Mouse (Mus musculus): ENCODE measurements at regions not wholly inside any gene's neighbourhood (a gene's known extent, or its start where the extent isn't known, plus 50 kb on each side); places are given as distances from the start of the nearest gene placed in this dataset.
A peak's percentile ranks its signal among the peaks of the same experiment; 100 is the strongest.

- no peaks in the 10 kb centered on the region for H3K9me3 ChIP-seq (replicated peaks)
- DNase-seq (ENCODE audit: low spot score): no peak
- H3K4me3 ChIP-seq: no peak overlapping the region
- peaks cover 14% of the 10 kb centered on the region for H3K4me1 ChIP-seq
- H3K36me3 ChIP-seq: no peaks in the 10 kb centered on the region
- H3K27me3 ChIP-seq (ENCODE audit: low read depth, poor library complexity, severe bottlenecking): no peaks in the 10 kb centered on the region
- no peak overlapping the region for H3K27ac ChIP-seq
- WGBS: 95% methylated on average over 3 of the region's 3 CpGs
Observed at GRCm38 (mm10) chr14:28626951-28627350, 122.4 kb downstream of the Wnt5a start.

GRCm38 (mm10) chr14:28635175-28635574 is 130.6 kb downstream of the Wnt5a start:
- no peak overlapping the region for H3K4me3 ChIP-seq
- H3K36me3 ChIP-seq: no peaks in the 10 kb centered on the region
- no peaks in the 10 kb centered on the region for H3K27me3 ChIP-seq (ENCODE audit: low read depth, poor library complexity, severe bottlenecking)
- DNase-seq (ENCODE audit: low spot score): no peak
- no peaks in the 10 kb centered on the region for H3K9me3 ChIP-seq (replicated peaks)
- H3K4me1 ChIP-seq: 0 out of 2 replicates have a peak, but pooled peaks cover 5% of the 10 kb centered on the region
- no peak overlapping the region for H3K27ac ChIP-seq

DNA sequence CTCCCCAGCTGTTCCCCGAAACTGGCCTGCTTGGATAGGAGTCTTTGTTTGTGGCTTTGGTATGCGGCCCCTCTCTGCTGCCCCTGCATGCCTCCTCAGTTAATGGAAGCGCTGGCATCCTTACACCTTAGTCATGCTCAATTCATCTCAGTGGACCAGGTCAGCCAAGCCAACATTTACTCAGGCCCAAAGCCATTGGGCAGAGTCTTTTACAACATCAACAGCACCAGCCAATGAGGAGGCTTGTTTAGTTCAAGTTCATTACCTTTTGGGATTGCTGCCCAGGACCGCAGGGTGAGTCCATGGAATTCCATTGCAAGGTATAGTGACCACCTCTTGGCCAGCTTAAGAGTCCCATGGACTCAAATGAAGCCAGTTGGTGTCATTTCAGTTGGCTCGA is 134.5 kb downstream of the Wnt5a start:
- no peak overlapping the region for H3K4me3 ChIP-seq
- H3K4me1 ChIP-seq: no peaks in the 10 kb centered on the region
- 82% methylated on average over 5 of the region's 5 CpGs for WGBS
- H3K27ac ChIP-seq: no peak overlapping the region
- H3K9me3 ChIP-seq (replicated peaks): no peaks in the 10 kb centered on the region
- no peaks in the 10 kb centered on the region for H3K27me3 ChIP-seq (ENCODE audit: low read depth, poor library complexity, severe bottlenecking)
- H3K36me3 ChIP-seq: no peaks in the 10 kb centered on the region
- DNase-seq (ENCODE audit: low spot score): no peak

DNA sequence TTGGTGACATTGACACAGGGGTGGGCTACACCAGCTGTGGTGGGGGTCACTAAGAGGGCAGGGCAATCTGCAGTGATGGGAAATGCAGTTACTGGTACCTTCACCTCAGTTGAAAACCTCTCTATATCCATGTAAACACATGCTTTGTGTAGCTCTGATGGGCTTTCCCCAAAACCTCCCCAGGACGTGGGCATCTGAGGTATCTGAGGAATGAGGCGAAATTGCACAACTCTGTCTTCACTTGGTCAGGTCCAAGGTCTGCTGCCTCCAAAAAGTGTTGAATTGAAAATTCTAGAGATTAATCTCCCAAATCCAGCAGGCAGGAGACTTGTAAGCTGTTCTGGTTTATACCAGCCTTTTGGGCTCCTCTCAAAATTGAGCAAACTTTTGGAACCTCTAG is 141.3 kb downstream of the Wnt5a start:
- H3K27ac ChIP-seq: no peak overlapping the region
- no peak for DNase-seq (ENCODE audit: low spot score)
- WGBS: 83% methylated on average over 2 of the region's 2 CpGs
- no peak overlapping the region for H3K4me3 ChIP-seq
- no peaks in the 10 kb centered on the region for H3K4me1 ChIP-seq
- no peaks in the 10 kb centered on the region for H3K9me3 ChIP-seq (replicated peaks)
- no peaks in the 10 kb centered on the region for H3K36me3 ChIP-seq
- H3K27me3 ChIP-seq (ENCODE audit: low read depth, poor library complexity, severe bottlenecking): no peaks in the 10 kb centered on the region

DNA sequence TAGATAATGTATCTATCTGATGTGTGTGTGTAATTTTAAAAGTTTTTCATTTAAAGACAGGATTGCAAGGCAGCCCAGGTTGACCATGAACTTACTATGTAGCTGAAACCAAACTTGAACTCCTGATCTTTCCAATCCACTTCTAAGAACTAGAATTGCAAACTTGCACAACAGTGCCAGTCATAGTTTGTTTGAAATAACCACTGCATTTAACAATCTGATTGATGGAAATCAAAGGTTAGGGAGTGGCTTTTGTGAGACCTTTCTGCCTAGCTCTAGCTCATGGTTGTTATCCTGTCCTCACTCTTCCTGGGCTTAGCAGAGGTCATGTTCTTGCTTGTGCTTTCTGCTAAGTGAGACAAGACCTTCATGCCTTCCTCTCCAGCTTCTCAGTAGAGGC is 144.9 kb downstream of the Wnt5a start:
- no peak for DNase-seq (ENCODE audit: low spot score)
- Histone ChIP-seq H3K4me1 (peaks cover 11% of the 10 kb centered on the region), H3K4me3 (no peak overlapping the region), H3K27me3 (ENCODE audit: low read depth, poor library complexity, severe bottlenecking) (no peaks in the 10 kb centered on the region), H3K9me3 (replicated peaks) (no peaks in the 10 kb centered on the region), H3K27ac (no peak overlapping the region), H3K36me3 (no peaks in the 10 kb centered on the region)

DNA sequence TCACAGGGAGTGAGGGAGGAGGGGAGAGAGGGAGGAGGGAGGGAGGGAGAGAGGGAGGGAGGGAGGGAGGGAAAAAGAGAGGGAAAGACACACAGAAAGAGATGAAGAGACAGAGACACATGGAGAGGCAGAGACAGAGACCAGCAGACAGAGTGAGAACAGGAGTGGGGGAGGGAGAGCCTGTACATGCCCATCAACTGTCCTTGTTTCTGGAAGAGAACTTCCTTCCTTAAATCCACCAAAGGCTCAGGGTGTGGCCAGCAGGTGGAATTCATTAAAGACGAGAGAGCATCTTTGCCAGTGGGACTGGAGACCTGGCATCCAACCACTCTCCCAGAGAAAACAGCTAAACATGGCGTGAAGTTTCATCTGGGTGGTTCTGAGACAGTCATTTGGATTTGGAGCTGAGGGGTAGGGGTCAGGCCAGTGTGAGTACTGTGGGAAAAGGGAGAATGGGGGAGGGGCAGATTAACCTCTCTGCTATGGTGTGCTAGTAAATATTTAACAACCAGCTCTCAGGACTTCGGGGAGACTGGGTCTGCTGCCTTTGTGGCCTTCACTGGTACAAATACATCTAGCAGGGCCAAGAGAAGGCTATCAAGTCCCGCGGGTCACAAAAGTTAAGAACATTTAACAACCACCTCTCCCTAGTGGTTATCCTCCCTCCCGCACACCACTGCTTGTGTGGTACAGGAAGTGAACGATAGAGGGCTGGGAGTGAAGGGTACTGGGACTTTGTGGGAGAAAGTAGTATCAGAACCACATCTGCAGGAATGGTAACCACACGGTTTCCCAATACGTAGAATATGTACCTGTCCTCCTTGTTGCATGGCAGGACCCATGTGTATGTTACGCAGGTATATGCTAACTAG is 148.7 kb downstream of the Wnt5a start:
- Histone ChIP-seq H3K4me1 (peaks cover 19% of the 10 kb centered on the region), H3K27me3 (ENCODE audit: low read depth, poor library complexity, severe bottlenecking) (no peaks in the 10 kb centered on the region), H3K4me3 (no peak overlapping the region), H3K36me3 (no peaks in the 10 kb centered on the region), H3K9me3 (replicated peaks) (no peaks in the 10 kb centered on the region), H3K27ac (peak overlapping the region; percentile 14; the same call in 1 of the 2 replicates)
- 80% methylated on average over 10 of the region's 10 CpGs for WGBS
- DNase-seq (ENCODE audit: low spot score): no peak

- no peak for DNase-seq (ENCODE audit: low spot score)
- no peaks in the 10 kb centered on the region for H3K9me3 ChIP-seq (replicated peaks)
- peaks cover 36% of the 10 kb centered on the region for H3K4me1 ChIP-seq
- no peaks in the 10 kb centered on the region for H3K36me3 ChIP-seq
- no peak overlapping the region for H3K4me3 ChIP-seq
- 79% methylated on average over 8 of the region's 8 CpGs for WGBS
- no peaks in the 10 kb centered on the region for H3K27me3 ChIP-seq (ENCODE audit: low read depth, poor library complexity, severe bottlenecking)
- H3K27ac ChIP-seq: no peak overlapping the region
Observed at GRCm38 (mm10) chr14:28657216-28657615, 152.7 kb downstream of the Wnt5a start.

GRCm38 (mm10) chr14:28660872-28661588 is 156.5 kb downstream of the Wnt5a start:
- H3K27ac ChIP-seq: peak overlapping the region; percentile 43
- H3K4me3 ChIP-seq: no peak overlapping the region
- WGBS: 84% methylated on average over 5 of the region's 5 CpGs
- no peaks in the 10 kb centered on the region for H3K9me3 ChIP-seq (replicated peaks)
- H3K36me3 ChIP-seq: no peaks in the 10 kb centered on the region
- no peaks in the 10 kb centered on the region for H3K27me3 ChIP-seq (ENCODE audit: low read depth, poor library complexity, severe bottlenecking)
- H3K4me1 ChIP-seq: peaks cover 52% of the 10 kb centered on the region
- no peak for DNase-seq (ENCODE audit: low spot score)

DNA sequence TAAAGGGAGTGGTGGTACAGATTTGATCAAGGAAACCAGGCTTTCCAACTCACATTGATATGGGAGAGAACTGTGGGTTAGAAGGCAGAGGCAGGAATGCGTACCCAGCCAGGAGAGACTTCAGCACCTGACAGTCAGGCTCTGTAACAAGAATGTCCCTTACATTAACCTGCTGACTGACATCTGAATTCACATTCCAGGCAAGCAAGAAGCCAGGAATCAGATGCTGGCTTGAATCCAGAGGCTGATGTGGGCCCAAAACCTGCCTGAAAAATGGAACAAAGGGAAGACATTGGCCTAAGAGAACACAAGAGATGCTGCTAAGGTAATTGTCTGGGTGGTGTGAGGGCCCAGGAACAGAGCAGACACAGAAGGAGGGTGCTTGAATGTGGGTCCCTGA is 158.8 kb downstream of the Wnt5a start:
- H3K27ac ChIP-seq: peak overlapping the region; percentile 81
- H3K9me3 ChIP-seq (replicated peaks): no peaks in the 10 kb centered on the region
- no peaks in the 10 kb centered on the region for H3K27me3 ChIP-seq (ENCODE audit: low read depth, poor library complexity, severe bottlenecking)
- H3K36me3 ChIP-seq: no peaks in the 10 kb centered on the region
- 95% methylated on average over 1 of the region's 1 CpGs for WGBS
- H3K4me1 ChIP-seq: peaks cover 43% of the 10 kb centered on the region
- no peak for DNase-seq (ENCODE audit: low spot score)
- no peak overlapping the region for H3K4me3 ChIP-seq

DNA sequence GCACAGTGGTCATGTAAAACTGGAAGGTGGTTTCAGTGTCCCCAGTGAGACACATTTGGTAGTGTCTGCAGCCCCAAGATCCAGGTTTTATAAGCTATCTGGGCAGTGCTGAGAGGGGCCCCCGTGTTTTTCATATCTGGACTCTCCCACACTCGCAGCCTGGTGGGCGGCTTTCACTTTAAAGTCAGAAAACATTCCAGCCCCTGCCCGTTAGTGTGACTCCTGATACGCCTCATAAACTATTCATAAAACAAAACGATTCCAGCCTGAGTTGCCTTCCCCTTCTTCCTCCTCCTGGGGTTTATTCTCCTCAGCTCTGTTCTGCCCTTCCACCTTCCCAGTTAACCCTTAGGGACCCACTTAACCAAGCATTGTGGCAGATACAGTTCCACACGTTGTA is 159.6 kb downstream of the Wnt5a start:
- no peak for DNase-seq (ENCODE audit: low spot score)
- Histone ChIP-seq H3K27ac (peak overlapping the region; percentile 81), H3K36me3 (no peaks in the 10 kb centered on the region), H3K4me3 (no peak overlapping the region), H3K9me3 (replicated peaks) (no peaks in the 10 kb centered on the region), H3K4me1 (peaks cover 43% of the 10 kb centered on the region), H3K27me3 (ENCODE audit: low read depth, poor library complexity, severe bottlenecking) (no peaks in the 10 kb centered on the region)
- 37% methylated on average over 7 of the region's 7 CpGs for WGBS

DNA sequence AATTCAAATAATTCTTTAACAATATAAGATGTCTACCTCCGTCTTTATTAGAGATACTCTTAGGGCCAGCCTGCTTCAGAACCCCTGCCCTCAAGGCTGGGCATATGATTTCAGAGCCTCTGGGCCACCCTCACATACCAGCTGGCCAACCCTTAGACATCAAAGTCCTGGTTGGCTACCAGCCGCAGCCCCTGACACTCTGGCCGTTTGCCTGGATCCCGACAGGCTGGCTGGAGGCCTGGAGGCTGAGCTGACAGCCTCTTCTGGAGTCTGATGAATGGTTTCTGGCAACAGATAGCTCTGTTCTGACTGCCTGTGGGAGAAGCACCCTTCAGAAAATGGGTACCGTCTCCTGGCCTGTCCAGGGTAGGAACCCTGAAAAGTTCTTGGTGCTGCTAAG is 170.9 kb downstream of the Wnt5a start:
- Histone ChIP-seq H3K36me3 (no peaks in the 10 kb centered on the region), H3K27me3 (ENCODE audit: low read depth, poor library complexity, severe bottlenecking) (no peaks in the 10 kb centered on the region), H3K9me3 (replicated peaks) (no peaks in the 10 kb centered on the region), H3K4me1 (peaks cover 36% of the 10 kb centered on the region), H3K4me3 (no peak overlapping the region), H3K27ac (peak overlapping the region; percentile 11; the same call in 1 of the 2 replicates)
- DNase-seq (ENCODE audit: low spot score): peak; percentile 52
- 29% methylated on average over 5 of the region's 5 CpGs for WGBS

DNA sequence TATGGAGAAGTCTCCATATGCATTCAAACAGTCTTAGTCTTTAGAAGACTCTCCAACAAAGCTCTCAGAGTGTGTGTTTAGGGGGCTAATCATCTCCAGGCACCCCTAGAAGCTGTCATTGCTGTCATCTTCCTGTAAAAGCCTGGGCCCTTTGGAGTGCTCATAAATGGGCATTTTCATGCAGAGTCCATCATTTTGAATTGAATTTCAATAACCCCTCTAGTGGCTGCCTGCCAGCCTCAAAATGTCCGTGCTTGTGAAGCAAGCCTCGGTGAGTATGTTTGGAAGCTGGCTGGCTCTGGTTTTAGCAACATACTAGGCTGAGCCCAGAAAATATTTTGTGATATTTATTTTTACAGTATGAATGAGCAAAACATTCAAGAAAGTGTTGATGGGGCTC is 195.2 kb downstream of the Wnt5a start:
- no peak for DNase-seq (ENCODE audit: low spot score)
- H3K36me3 ChIP-seq: no peaks in the 10 kb centered on the region
- WGBS: 89% methylated on average over 2 of the region's 2 CpGs

DNA sequence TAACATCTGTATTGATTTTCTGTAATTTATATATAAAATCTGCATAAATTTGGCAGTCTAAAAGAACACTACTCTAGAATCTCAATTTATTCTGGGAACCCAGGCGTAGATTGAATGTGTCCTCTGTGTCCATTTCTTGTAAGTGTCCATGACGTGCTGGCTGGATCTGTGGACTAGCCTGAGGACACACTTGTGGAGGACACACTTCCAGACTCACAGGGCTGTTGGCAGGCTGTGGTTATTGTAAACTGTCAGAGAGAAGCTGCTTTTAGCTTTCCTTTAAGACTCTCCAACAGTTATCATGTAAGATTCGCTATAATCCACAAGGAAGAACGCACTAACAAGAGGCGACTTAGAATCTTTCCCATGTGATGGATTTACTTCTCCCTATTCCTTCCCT is 200.2 kb downstream of the Wnt5a start:
- Histone ChIP-seq H3K36me3 (no peaks in the 10 kb centered on the region), H3K27me3 (ENCODE audit: low read depth, poor library complexity, severe bottlenecking) (no peaks in the 10 kb centered on the region), H3K4me1 (no peaks in the 10 kb centered on the region), H3K4me3 (no peak overlapping the region), H3K27ac (no peak overlapping the region), H3K9me3 (replicated peaks) (no peaks in the 10 kb centered on the region)
- no peak for DNase-seq (ENCODE audit: low spot score)
- 96% methylated on average over 5 of the region's 5 CpGs for WGBS

More for the DNA sequence above, 195.2 kb downstream of the Wnt5a start:
- H3K27me3 ChIP-seq (ENCODE audit: low read depth, poor library complexity, severe bottlenecking): no peaks in the 10 kb centered on the region
- no peaks in the 10 kb centered on the region for H3K9me3 ChIP-seq (replicated peaks)
- H3K4me3 ChIP-seq: no peak overlapping the region
- no peak overlapping the region for H3K27ac ChIP-seq
- H3K4me1 ChIP-seq: no peaks in the 10 kb centered on the region

Data from limb, embryonic 10.5 days (tissue).